ENCODE assay signal across 8 mouse cellular contexts in genomic region chrX:168674407-168674962, GRCm38 (mm10). TPM values are rescaled to one million over a fixed set of nuclear protein-coding genes. Genes with fewer than 3 reads are reported as not detected.
DNase-seq lines count a peak whose midpoint lies in the region; ATAC-seq and TF ChIP-seq lines count a peak whose summit lies in the region.

No protein-coding gene starts in this region.

- WGBS in lung, adult 2 months = 39% methylated on average over 10 of the region's 10 CpGs
- WGBS in embryonic facial prominence, embryonic 11.5 days = 13% methylated on average over 10 of the region's 10 CpGs
- WGBS in intestine, embryonic 14.5 days = 19% methylated on average over 10 of the region's 10 CpGs
- whole genome bisulfite sequencing in midbrain, embryonic 15.5 days = 33% methylated on average over 10 of the region's 10 CpGs

- H3K4me3 ChIP-seq in lung, adult 2 months (replicated peaks; ENCODE audit: extremely low read depth, low read depth, low read length) = peak overlapping the region; percentile 73
- peak overlapping the region; percentile 48 for H3K4me3 ChIP-seq in embryonic facial prominence, embryonic 11.5 days (ENCODE audit: low read depth, low read length)
- H3K4me3 ChIP-seq in intestine, embryonic 14.5 days (ENCODE audit: low read depth, low read length) = peak overlapping the region; percentile 53
- peak overlapping the region; percentile 61 for H3K4me3 ChIP-seq in midbrain, embryonic 15.5 days

- peak overlapping the region; percentile 78 for H3K4me2 ChIP-seq in embryonic facial prominence, embryonic 11.5 days (ENCODE audit: low read depth, low read length)
- H3K4me2 ChIP-seq in intestine, embryonic 14.5 days (ENCODE audit: low read length) = peak overlapping the region; percentile 71
- H3K4me2 ChIP-seq in midbrain, embryonic 15.5 days = peak overlapping the region; percentile 83

- DNase-seq in lung, adult 2 months = no peak
- DNase-seq in lung, postnatal 36 days = no peak
- no peak for DNase-seq in embryonic facial prominence, embryonic 11.5 days (ENCODE audit: low spot score)
- DNase-seq in intestine, embryonic 14.5 days (ENCODE audit: low spot score) = peak; percentile 74
- DNase-seq in thymus, postnatal 36 days = no peak
- DNase-seq in urinary bladder, adult 2 months (ENCODE audit: low spot score) = no peak
- DNase-seq in ovary, postnatal 14 days (ENCODE audit: low spot score) = no peak

- TF ChIP-seq POLR2A in lung, adult 2 months (IDR thresholded peaks at IDR 0.05; ENCODE audit: borderline replicate concordance, extremely low read depth, low read depth, low read length) = no peak

- ATAC-seq in embryonic facial prominence, embryonic 11.5 days (replicated peaks; ENCODE audit: insufficient number of reproducible peaks, low FRiP score, low TSS enrichment, low read depth) = peak; percentile 46
- ATAC-seq in intestine, embryonic 14.5 days (replicated peaks; ENCODE audit: low FRiP score, low TSS enrichment, low read depth) = no peak
- peak; percentile 55 for ATAC-seq in midbrain, embryonic 15.5 days (replicated peaks)

- TF ChIP-seq CTCF in lung, adult 2 months (IDR thresholded peaks at IDR 0.05; ENCODE audit: insufficient read depth, low read length) = no peak

- H3K4me1 ChIP-seq in lung, adult 2 months (ENCODE audit: control insufficient read depth, insufficient read depth, low read length) = peaks cover 2% of the 10 kb centered on the region; the same call in 1 of the 2 replicates
- H3K4me1 ChIP-seq in embryonic facial prominence, embryonic 11.5 days (ENCODE audit: control insufficient read depth, insufficient read depth, low read length) = no peaks in the 10 kb centered on the region
- H3K4me1 ChIP-seq in intestine, embryonic 14.5 days (replicated peaks; ENCODE audit: control insufficient read depth, insufficient read depth, low read length) = no peaks in the 10 kb centered on the region
- no peaks in the 10 kb centered on the region for H3K4me1 ChIP-seq in midbrain, embryonic 15.5 days

- H3K9me3 ChIP-seq in embryonic facial prominence, embryonic 11.5 days (replicated peaks; ENCODE audit: control insufficient read depth, low read length) = no peaks in the 10 kb centered on the region
- H3K9me3 ChIP-seq in intestine, embryonic 14.5 days (ENCODE audit: control insufficient read depth, low read length) = no peaks in the 10 kb centered on the region
- no peaks in the 10 kb centered on the region for H3K9me3 ChIP-seq in midbrain, embryonic 15.5 days

- peak overlapping the region; percentile 62 for H3K9ac ChIP-seq in embryonic facial prominence, embryonic 11.5 days (replicated peaks; ENCODE audit: low read length)
- peak overlapping the region; percentile 56 for H3K9ac ChIP-seq in intestine, embryonic 14.5 days (ENCODE audit: low read length)
- H3K9ac ChIP-seq in midbrain, embryonic 15.5 days = peak overlapping the region; percentile 64

- H3K27ac ChIP-seq in embryonic facial prominence, embryonic 11.5 days (replicated peaks; ENCODE audit: low read depth, low read length) = 0 out of 2 replicates have a peak overlapping the region, but pooled peaks have one; percentile 13
- peak overlapping the region; percentile 91; the same call in 1 of the 2 replicates for H3K27ac ChIP-seq in intestine, embryonic 14.5 days (ENCODE audit: low read depth)
- H3K27ac ChIP-seq in midbrain, embryonic 15.5 days = peak overlapping the region; percentile 91

- H3K36me3 ChIP-seq in embryonic facial prominence, embryonic 11.5 days (replicated peaks; ENCODE audit: control insufficient read depth, insufficient read depth, low read depth, low read length) = no peaks in the 10 kb centered on the region
- H3K36me3 ChIP-seq in intestine, embryonic 14.5 days (ENCODE audit: control insufficient read depth, insufficient read depth, low read length) = peaks cover 14% of the 10 kb centered on the region; the same call in 1 of the 2 replicates
- H3K36me3 ChIP-seq in midbrain, embryonic 15.5 days (replicated peaks) = no peaks in the 10 kb centered on the region

- H3K27me3 ChIP-seq in embryonic facial prominence, embryonic 11.5 days (ENCODE audit: control insufficient read depth, insufficient read depth, low read length) = no peaks in the 10 kb centered on the region
- H3K27me3 ChIP-seq in intestine, embryonic 14.5 days (replicated peaks; ENCODE audit: control insufficient read depth, insufficient read depth, low read length) = peaks cover 3% of the 10 kb centered on the region; the same call in 1 of the 2 replicates
- peaks cover 5% of the 10 kb centered on the region; the same call in 1 of the 2 replicates for H3K27me3 ChIP-seq in midbrain, embryonic 15.5 days (replicated peaks)

RNA-seq across cellular contexts. Expression of gene Msl3, which starts 0.8 kb away (rescaled TPM):
- polyA plus RNA-seq in lung, adult 2 months (2012; rRNA removed) = 10.4 and 13.3 TPM in 2 replicates
- polyA plus RNA-seq in embryonic facial prominence, embryonic 11.5 days (2014; fragmentation: Nextera tagmentation; extraction: Ambion mirVana) = 43.3 and 45.1 TPM in 2 replicates
- polyA plus RNA-seq in intestine, embryonic 14.5 days (2014; fragmentation: Nextera tagmentation; extraction: Ambion mirVana) = 38.0 and 45.8 TPM in 2 replicates
- 15.9 and 16.3 TPM in 2 replicates for polyA plus RNA-seq in midbrain, embryonic 15.5 days (2015; fragmentation: Nextera tagmentation; extraction: Ambion mirVana)
- polyA plus RNA-seq in urinary bladder, adult 2 months (2012; rRNA removed) = 36.7 and 37.9 TPM in 2 replicates

Comparison
In these comparisons a context has a peak if more than half of its experiments do, and no peak if none do; other contexts are left out.
1. H3K27ac ChIP-seq: peak in every context shown above with its lines; median percentile 91 in intestine, embryonic 14.5 days; 91 in midbrain, embryonic 15.5 days; 13 in embryonic facial prominence, embryonic 11.5 days.